Mouse (Mus musculus): ENCODE measurements around the gene Gm29289. TPM values are rescaled to one million over a fixed set of nuclear protein-coding genes. Genes with fewer than 3 reads are reported as not detected.
"Not testable (repeated sequence)": the region's sequence is repeated elsewhere in the genome, so short reads cannot be mapped to it uniquely, and the experiment has no call there.

Gm29289 gene
- polyA plus RNA-seq (2014; fragmentation: Nextera tagmentation; extraction: Ambion mirVana): not detected in 2 replicates

- H3K27ac ChIP-seq (ENCODE audit: low read depth, low read length); H3K27me3 ChIP-seq (ENCODE audit: control insufficient read depth, insufficient read depth, low read length); H3K4me1 ChIP-seq (replicated peaks; ENCODE audit: control insufficient read depth, insufficient read depth, low read length); H3K4me2 ChIP-seq (ENCODE audit: low read depth, low read length, severe bottlenecking); H3K9ac ChIP-seq (ENCODE audit: low read length); H3K9me3 ChIP-seq (ENCODE audit: control insufficient read depth, low read length); H3K4me3 ChIP-seq (ENCODE audit: low read depth, low read length); ATAC-seq (replicated peaks; ENCODE audit: low FRiP score); DNase-seq (ENCODE audit: low spot score); H3K36me3 ChIP-seq (ENCODE audit: control insufficient read depth, insufficient read depth, low read length): not testable (repeated sequence)
- WGBS: no CpG with 5 or more reads among the region's 9 CpGs
Measured at GRCm38 (mm10) chrY:2932282-2932681, at the start of gene Gm29289. Gene Gm29289, plus strand, starts transcription at chrY:2932582.

GRCm38 (mm10) chrY:2900689-2901088 is 31.7 kb upstream of the Gm29289 start, which contains the start of gene Gm10352:
Gene Gm10352, plus strand, starts transcription at chrY:2900989.
- H3K27me3 ChIP-seq (ENCODE audit: control insufficient read depth, insufficient read depth, low read length); H3K36me3 ChIP-seq (ENCODE audit: control insufficient read depth, insufficient read depth, low read length); H3K27ac ChIP-seq (ENCODE audit: low read depth, low read length); DNase-seq (ENCODE audit: low spot score); H3K9me3 ChIP-seq (ENCODE audit: control insufficient read depth, low read length); ATAC-seq (replicated peaks; ENCODE audit: low FRiP score); H3K4me1 ChIP-seq (replicated peaks; ENCODE audit: control insufficient read depth, insufficient read depth, low read length); H3K9ac ChIP-seq (ENCODE audit: low read length); H3K4me2 ChIP-seq (ENCODE audit: low read depth, low read length, severe bottlenecking); H3K4me3 ChIP-seq (ENCODE audit: low read depth, low read length): not testable (repeated sequence)
- no CpG with 5 or more reads among the region's 9 CpGs for WGBS

Other genes starting within 250 kb of the Gm29289 start
- gene H2al2b, start 211.9 kb upstream of the Gm29289 start, polyA plus RNA-seq (2014; fragmentation: Nextera tagmentation; extraction: Ambion mirVana): not detected in 2 replicates
- not detected in 2 replicates for gene Gm4064, start 136.4 kb upstream of the Gm29289 start, polyA plus RNA-seq (2014; fragmentation: Nextera tagmentation; extraction: Ambion mirVana)
- gene Rbmy, start 101.9 kb upstream of the Gm29289 start, polyA plus RNA-seq (2014; fragmentation: Nextera tagmentation; extraction: Ambion mirVana): not detected in 2 replicates
- gene Gm10256, start 101.9 kb upstream of the Gm29289 start, polyA plus RNA-seq (2014; fragmentation: Nextera tagmentation; extraction: Ambion mirVana): not detected in 2 replicates
- 0.25 TPM in 1 of 2 replicates, not detected in the other for gene Gm10352, start 31.6 kb upstream of the Gm29289 start, polyA plus RNA-seq (2014; fragmentation: Nextera tagmentation; extraction: Ambion mirVana)

All from forebrain, embryonic 11.5 days (tissue).